Mouse (Mus musculus) neural tube, embryonic 12.5 days (tissue): ENCODE data around the gene Trabd. TPM values are rescaled to one million over a fixed set of nuclear protein-coding genes. Genes with fewer than 3 reads are reported as not detected.

Source experiments
- ATAC-seq: fragments of 200-750 bp; cut with Nextera tagmentation; 2 replicates; pipeline ENCODE4 v1.8.0; 2017; ENCODE audit warnings: low read depth, mild to moderate bottlenecking, moderate TSS enrichment, moderate library complexity; ENCODE audit not compliant: low FRiP score
- H3K27ac ChIP-seq: fragments of 300-500 bp; sonication (generic); 2 replicates; pipeline ENCODE4 v1.5.1; 2016
- H3K27me3 ChIP-seq: fragments of 300-500 bp; sonication (generic); replicated peaks from 2 replicates; pipeline ENCODE4 v1.6.1; 2016; ENCODE audit warnings: mild to moderate bottlenecking
- H3K36me3 ChIP-seq: fragments of 300-500 bp; sonication (generic); 2 replicates; pipeline ENCODE4 v1.6.1; 2016; ENCODE audit warnings: mild to moderate bottlenecking
- H3K4me1 ChIP-seq: fragments of 300-500 bp; sonication (generic); 2 replicates; pipeline ENCODE4 v1.6.1; 2016
- H3K4me2 ChIP-seq: fragments of 300-500 bp; sonication (generic); replicated peaks from 2 replicates; pipeline ENCODE4 v1.6.1; 2016; ENCODE audit warnings: mild to moderate bottlenecking
- H3K4me3 ChIP-seq: fragments of 300-500 bp; sonication (generic); 2 replicates; pipeline ENCODE4 v1.5.1; 2016
- H3K9ac ChIP-seq: fragments of 300-500 bp; sonication (generic); 2 replicates; pipeline ENCODE4 v1.6.1; 2016; ENCODE audit warnings: mild to moderate bottlenecking
- H3K9me3 ChIP-seq: fragments of 300-500 bp; sonication (generic); 2 replicates; pipeline ENCODE4 v1.6.1; 2016; ENCODE audit warnings: mild to moderate bottlenecking
- WGBS: fragments of 180-500 bp; shearing (Covaris S2); methylation state at CpG from one replicate; pipeline ENCODE4 v1.1.7; 2016; 5-methylcytosine and 5-hydroxymethylcytosine counted together
- polyA plus RNA-seq: library from polyadenylated mRNA; unstranded; fragments of >200 nt; fragmentation: Nextera tagmentation; extraction: Ambion mirVana; gene quantifications from 2 replicates; pipeline ENCODE4 v1.2.1, GENCODE M21; 2016

The Trabd gene
- polyA plus RNA-seq, 1 experiment from 2014 or later, result 49.6 TPM

DNA sequence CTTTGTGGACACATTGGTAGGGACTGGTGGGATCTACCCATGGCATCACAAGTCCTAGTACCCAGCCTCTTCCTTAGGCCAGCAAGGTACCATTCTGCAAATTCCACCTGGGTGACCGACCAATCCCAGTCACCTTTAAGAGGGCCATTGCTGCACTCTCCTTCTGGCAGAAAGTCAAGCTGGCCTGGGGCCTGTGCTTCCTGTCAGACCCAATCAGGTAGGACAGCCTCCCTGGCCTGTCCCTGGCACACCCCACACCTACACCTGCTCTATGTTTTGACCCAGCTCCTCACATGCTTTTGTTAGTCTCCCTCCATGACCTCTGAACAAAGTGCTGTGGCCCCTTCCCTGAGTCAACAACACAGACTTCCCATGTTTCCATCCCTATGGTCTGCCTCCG lies 9.9 kb downstream of the Trabd start:
- Histone ChIP-seq H3K27ac (no peak overlapping the region), H3K4me1 (peaks cover 12% of the 10 kb centered on the region), H3K27me3 (no peaks in the 10 kb centered on the region), H3K9ac (no peak overlapping the region), H3K4me3 (no peak overlapping the region), H3K4me2 (no peak overlapping the region), H3K36me3 (peaks cover 67% of the 10 kb centered on the region), H3K9me3 (no peaks in the 10 kb centered on the region)
- no peak for ATAC-seq
- 96% methylated on average over 2 of the region's 2 CpGs for WGBS

- Histone ChIP-seq H3K27me3 (no peaks in the 10 kb centered on the region), H3K9me3 (no peaks in the 10 kb centered on the region), H3K4me1 (peaks cover 22% of the 10 kb centered on the region), H3K36me3 (peaks cover 57% of the 10 kb centered on the region), H3K27ac (peak within 1 kb of the TSS; percentile 59), H3K4me2 (peak within 1 kb of the TSS; percentile 99), H3K9ac (peak within 1 kb of the TSS; percentile 96), H3K4me3 (peak within 1 kb of the TSS; percentile 100)
- ATAC-seq, result peak; percentile 95
- 2% methylated on average over 38 of the region's 38 CpGs for WGBS
Observed at GRCm38 (mm10) chr15:89088607-89089247, 13.8 kb downstream of the Trabd start, which contains the start of gene Selenoo. TSS of gene Selenoo (plus strand) at chr15:89089084.

GRCm38 (mm10) chr15:89089248-89090051 lies 14.5 kb downstream of the Trabd start:
- Histone ChIP-seq H3K9ac (peak overlapping the region; percentile 96), H3K4me2 (peak overlapping the region; percentile 99), H3K4me3 (peak overlapping the region; percentile 100), H3K36me3 (peaks cover 57% of the 10 kb centered on the region), H3K27me3 (no peaks in the 10 kb centered on the region), H3K9me3 (no peaks in the 10 kb centered on the region), H3K4me1 (peaks cover 22% of the 10 kb centered on the region), H3K27ac (peak overlapping the region; percentile 59)
- peak; percentile 54 for ATAC-seq
- WGBS, result 4% methylated on average over 64 of the region's 68 CpGs

GRCm38 (mm10) chr15:89090662-89091061 lies 15.7 kb downstream of the Trabd start:
- H3K4me2 ChIP-seq, result peak overlapping the region; percentile 99; the same call in 1 of the 2 replicates

GRCm38 (mm10) chr15:89092181-89092580 lies 17.3 kb downstream of the Trabd start:
- no peak overlapping the region for H3K4me3 ChIP-seq
- H3K9ac ChIP-seq, result no peak overlapping the region
- no peak overlapping the region for H3K27ac ChIP-seq
- ATAC-seq, result no peak
- H3K27me3 ChIP-seq, result no peaks in the 10 kb centered on the region
- 83% methylated on average over 5 of the region's 5 CpGs for WGBS
- H3K4me1 ChIP-seq, result peaks cover 22% of the 10 kb centered on the region
- H3K4me2 ChIP-seq, result no peak overlapping the region
- H3K36me3 ChIP-seq, result peaks cover 57% of the 10 kb centered on the region
- H3K9me3 ChIP-seq, result no peaks in the 10 kb centered on the region

More at GRCm38 (mm10) chr15:89090662-89091061, 15.7 kb downstream of the Trabd start:
- H3K27me3 ChIP-seq, result no peaks in the 10 kb centered on the region
- peaks cover 22% of the 10 kb centered on the region for H3K4me1 ChIP-seq
- peaks cover 57% of the 10 kb centered on the region for H3K36me3 ChIP-seq
- H3K27ac ChIP-seq, result no peak overlapping the region
- ATAC-seq, result no peak
- no peak overlapping the region for H3K4me3 ChIP-seq
- 78% methylated on average over 4 of the region's 4 CpGs for WGBS
- H3K9me3 ChIP-seq, result no peaks in the 10 kb centered on the region
- H3K9ac ChIP-seq, result no peak overlapping the region

GRCm38 (mm10) chr15:89097450-89097849 lies 22.5 kb downstream of the Trabd start:
- ATAC-seq, result no peak
- no peaks in the 10 kb centered on the region for H3K4me1 ChIP-seq
- no peak overlapping the region for H3K9ac ChIP-seq
- H3K27ac ChIP-seq, result no peak overlapping the region
- 94% methylated on average over 5 of the region's 5 CpGs for WGBS
- no peaks in the 10 kb centered on the region for H3K9me3 ChIP-seq
- H3K36me3 ChIP-seq, result peaks cover 99% of the 10 kb centered on the region
- H3K4me2 ChIP-seq, result no peak overlapping the region
- no peak overlapping the region for H3K4me3 ChIP-seq
- H3K27me3 ChIP-seq, result no peaks in the 10 kb centered on the region

DNA sequence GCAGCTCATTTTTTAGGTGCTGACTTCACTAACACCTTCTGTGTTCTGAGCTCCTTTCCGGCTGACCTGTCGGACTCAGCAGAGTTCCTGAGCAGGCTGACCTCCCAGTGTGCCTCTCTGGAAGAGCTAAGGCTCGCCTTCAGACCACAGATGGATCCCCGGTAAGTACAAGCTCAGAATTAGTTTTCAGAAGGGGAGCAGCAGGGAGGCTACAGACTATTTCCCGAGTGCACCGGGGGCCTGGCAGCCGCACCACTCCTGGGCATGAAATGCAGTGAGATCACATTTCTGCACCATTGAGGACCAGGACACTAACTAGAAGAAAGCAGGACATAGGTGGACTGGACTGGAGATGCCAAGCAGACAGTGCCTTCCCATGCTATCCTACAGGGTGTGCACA lies 23.7 kb downstream of the Trabd start:
- no peak overlapping the region for H3K27ac ChIP-seq
- ATAC-seq, result no peak
- 92% methylated on average over 7 of the region's 7 CpGs for WGBS
- no peaks in the 10 kb centered on the region for H3K27me3 ChIP-seq
- no peaks in the 10 kb centered on the region for H3K9me3 ChIP-seq
- H3K4me1 ChIP-seq, result no peaks in the 10 kb centered on the region
- no peak overlapping the region for H3K4me3 ChIP-seq
- H3K4me2 ChIP-seq, result no peak overlapping the region
- peaks cover 97% of the 10 kb centered on the region for H3K36me3 ChIP-seq
- H3K9ac ChIP-seq, result no peak overlapping the region

GRCm38 (mm10) chr15:89100823-89101222 lies 25.9 kb downstream of the Trabd start:
- no peak overlapping the region for H3K27ac ChIP-seq
- no peak overlapping the region for H3K9ac ChIP-seq
- no peaks in the 10 kb centered on the region for H3K4me1 ChIP-seq
- no peak overlapping the region for H3K4me2 ChIP-seq
- no peaks in the 10 kb centered on the region for H3K27me3 ChIP-seq
- 95% methylated on average over 12 of the region's 12 CpGs for WGBS
- H3K9me3 ChIP-seq, result no peaks in the 10 kb centered on the region
- peaks cover 97% of the 10 kb centered on the region for H3K36me3 ChIP-seq
- no peak overlapping the region for H3K4me3 ChIP-seq
- no peak for ATAC-seq

- no peak overlapping the region for H3K4me2 ChIP-seq
- 78% methylated on average over 5 of the region's 5 CpGs for WGBS
- H3K36me3 ChIP-seq, result peaks cover 97% of the 10 kb centered on the region
Observed at GRCm38 (mm10) chr15:89102646-89103045, 27.7 kb downstream of the Trabd start.

DNA sequence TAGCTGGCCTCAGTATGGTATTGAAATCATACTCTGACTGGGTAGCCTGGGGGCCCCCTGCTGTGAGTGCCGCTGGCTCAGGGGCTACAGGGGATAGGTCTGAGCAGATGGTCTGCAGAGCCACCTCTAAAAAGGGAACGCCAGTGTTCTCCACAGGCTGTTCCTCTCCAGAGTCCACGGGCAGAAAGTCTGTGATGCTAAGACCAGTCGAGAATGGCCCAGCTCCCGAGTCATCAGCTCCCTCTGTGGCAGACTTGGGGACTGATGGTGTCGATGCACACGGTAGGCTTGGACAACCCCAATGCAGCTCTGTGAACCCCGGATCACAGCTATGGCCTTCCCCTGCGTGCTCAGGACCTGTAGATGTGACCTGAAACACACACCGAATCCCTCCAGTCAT lies 29.0 kb downstream of the Trabd start:
- no peak overlapping the region for H3K4me2 ChIP-seq
- no peak overlapping the region for H3K4me3 ChIP-seq
- no peaks in the 10 kb centered on the region for H3K4me1 ChIP-seq
- no peak overlapping the region for H3K9ac ChIP-seq
- 89% methylated on average over 10 of the region's 10 CpGs for WGBS
- ATAC-seq, result no peak
- no peak overlapping the region for H3K27ac ChIP-seq
- H3K27me3 ChIP-seq, result no peaks in the 10 kb centered on the region
- no peaks in the 10 kb centered on the region for H3K9me3 ChIP-seq
- H3K36me3 ChIP-seq, result peaks cover 98% of the 10 kb centered on the region

More at GRCm38 (mm10) chr15:89102646-89103045, 27.7 kb downstream of the Trabd start:
- no peak for ATAC-seq
- no peaks in the 10 kb centered on the region for H3K9me3 ChIP-seq
- H3K9ac ChIP-seq, result no peak overlapping the region
- no peak overlapping the region for H3K4me3 ChIP-seq
- no peaks in the 10 kb centered on the region for H3K4me1 ChIP-seq
- no peaks in the 10 kb centered on the region for H3K27me3 ChIP-seq
- no peak overlapping the region for H3K27ac ChIP-seq

- Histone ChIP-seq H3K27ac (no peak overlapping the region), H3K9me3 (no peaks in the 10 kb centered on the region), H3K36me3 (peaks cover 98% of the 10 kb centered on the region), H3K27me3 (no peaks in the 10 kb centered on the region), H3K4me2 (no peak overlapping the region), H3K9ac (no peak overlapping the region), H3K4me3 (no peak overlapping the region), H3K4me1 (no peaks in the 10 kb centered on the region)
- no peak for ATAC-seq
- 94% methylated on average over 8 of the region's 8 CpGs for WGBS
Observed at GRCm38 (mm10) chr15:89104425-89104824, 29.5 kb downstream of the Trabd start.

DNA sequence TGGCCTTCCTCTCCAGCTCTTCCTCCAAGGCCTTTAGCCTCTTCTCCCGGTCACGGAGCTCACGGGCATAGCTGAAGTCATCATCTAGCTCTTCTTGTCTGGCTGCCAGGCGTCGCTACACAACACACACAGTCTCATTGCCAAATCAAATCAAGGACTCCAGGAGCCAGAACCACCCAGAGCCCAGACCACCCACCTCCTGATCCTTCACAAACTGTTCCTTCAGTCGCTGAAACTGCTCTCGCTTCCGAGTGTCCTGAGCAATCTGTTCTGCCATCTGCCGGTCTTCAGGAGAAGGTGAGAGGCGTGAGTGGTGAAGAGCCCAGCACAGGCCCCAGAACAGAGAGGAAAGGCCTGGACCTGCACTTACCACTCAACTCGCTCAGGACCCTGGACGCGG lies 31.1 kb downstream of the Trabd start:
- peaks cover 98% of the 10 kb centered on the region for H3K36me3 ChIP-seq
- no peaks in the 10 kb centered on the region for H3K27me3 ChIP-seq
- H3K9ac ChIP-seq, result no peak overlapping the region
- no peak overlapping the region for H3K4me2 ChIP-seq
- WGBS, result 92% methylated on average over 13 of the region's 13 CpGs
- H3K27ac ChIP-seq, result no peak overlapping the region
- H3K4me3 ChIP-seq, result no peak overlapping the region
- ATAC-seq, result no peak
- H3K4me1 ChIP-seq, result no peaks in the 10 kb centered on the region
- no peaks in the 10 kb centered on the region for H3K9me3 ChIP-seq
